Mouse (Mus musculus): ENCODE measurements at regions not wholly inside any gene's neighbourhood (a gene's known extent, or its start where the extent isn't known, plus 50 kb on each side); places are given as distances from the start of the nearest gene placed in this dataset.

DNA sequence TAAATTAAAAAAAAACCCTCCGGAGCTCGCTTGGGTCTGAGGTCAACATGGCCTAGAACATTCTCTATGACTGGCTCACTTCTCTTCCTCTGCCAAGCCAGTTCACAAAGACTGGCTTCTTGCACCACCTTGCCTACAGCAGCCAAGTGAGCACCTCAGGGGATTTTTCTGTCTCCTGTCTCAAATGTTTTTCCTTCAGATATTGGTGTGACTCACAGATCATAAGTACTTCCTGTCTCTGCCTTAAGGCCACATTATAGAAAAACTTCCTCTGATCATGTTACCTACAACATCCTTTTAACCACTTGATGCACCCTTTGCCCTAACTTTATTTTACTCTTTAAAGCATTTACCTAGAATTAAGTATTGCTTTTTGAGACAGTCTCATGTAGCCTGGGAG lies 230.0 kb upstream of the Clint1 start:
- TF ChIP-seq POLR2AphosphoS2 (IDR thresholded peaks at IDR 0.05; ENCODE audit: insufficient read length, low read depth) (no peak), TCF3 (IDR thresholded peaks at IDR 0.05; ENCODE audit: insufficient read length, low read depth) (no peak), POLR2A (IDR thresholded peaks at IDR 0.05; ENCODE audit: insufficient read length, low read depth) (no peak), USF1 (IDR thresholded peaks at IDR 0.05; ENCODE audit: low read depth) (no peak), MAX (IDR thresholded peaks at IDR 0.05; ENCODE audit: low read depth) (no peak)
